Mouse (Mus musculus): ENCODE results near the gene Atp5g1. TPM values are rescaled to one million over a fixed set of nuclear protein-coding genes. Genes with fewer than 3 reads are reported as not detected.

Atp5g1 gene
- total RNA-seq, 2 experiments from 2014 or later, result 1,118 to 1,302 TPM

DNA sequence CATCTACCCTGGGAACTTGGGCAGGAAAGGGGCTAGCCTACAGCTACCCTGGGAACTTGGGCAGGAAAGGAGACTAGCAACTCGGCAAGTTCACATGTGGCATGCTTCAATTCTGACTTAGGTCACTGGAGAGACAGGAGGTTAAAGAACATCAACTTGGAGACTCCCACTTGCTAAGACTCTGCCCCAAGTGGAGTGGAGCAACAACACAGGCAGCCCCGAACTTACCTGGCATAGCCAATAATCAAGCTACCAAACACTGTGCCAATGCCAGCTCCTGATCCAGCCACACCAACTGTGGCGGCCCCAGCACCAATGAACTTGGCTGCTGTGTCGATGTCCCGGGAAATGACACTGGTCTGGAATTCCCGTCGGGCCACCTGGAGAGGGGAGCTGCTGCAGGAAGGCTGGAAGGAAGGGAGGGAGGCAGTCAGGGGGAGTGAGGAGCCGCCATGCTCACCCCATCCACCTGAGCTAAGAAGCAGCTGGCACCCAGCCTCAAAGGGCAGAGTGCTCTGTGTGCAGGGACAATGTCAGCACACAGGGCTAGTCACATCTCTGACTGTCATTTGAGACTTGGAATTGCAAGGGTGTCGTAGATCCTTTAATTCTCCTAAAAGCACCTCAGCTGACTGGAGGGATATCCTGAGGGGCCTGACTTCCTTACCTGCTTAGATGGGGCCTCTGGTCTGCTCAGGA, 2.0 kb downstream of the Atp5g1 start:
- no peak for DNase-seq

DNA sequence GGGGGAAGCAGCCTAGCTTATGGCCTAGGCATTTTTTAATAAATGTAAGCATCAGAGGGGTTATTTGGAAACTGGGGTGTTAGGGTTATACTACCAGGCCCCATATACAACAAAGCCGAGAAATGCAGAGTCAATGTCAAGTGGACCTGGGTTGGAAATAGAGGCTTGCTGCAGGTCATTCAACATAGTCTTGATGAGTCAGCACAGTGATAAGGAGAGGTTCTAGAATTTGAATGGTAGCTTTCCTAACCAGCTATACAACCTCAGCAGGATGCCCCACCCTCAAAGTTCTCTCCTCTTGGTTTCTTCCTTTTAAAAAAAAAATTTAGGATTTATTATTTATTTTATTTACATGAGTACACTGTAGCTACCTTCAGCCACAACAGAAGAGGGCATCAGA, 4.5 kb downstream of the Atp5g1 start:
- no peak for DNase-seq

DNA sequence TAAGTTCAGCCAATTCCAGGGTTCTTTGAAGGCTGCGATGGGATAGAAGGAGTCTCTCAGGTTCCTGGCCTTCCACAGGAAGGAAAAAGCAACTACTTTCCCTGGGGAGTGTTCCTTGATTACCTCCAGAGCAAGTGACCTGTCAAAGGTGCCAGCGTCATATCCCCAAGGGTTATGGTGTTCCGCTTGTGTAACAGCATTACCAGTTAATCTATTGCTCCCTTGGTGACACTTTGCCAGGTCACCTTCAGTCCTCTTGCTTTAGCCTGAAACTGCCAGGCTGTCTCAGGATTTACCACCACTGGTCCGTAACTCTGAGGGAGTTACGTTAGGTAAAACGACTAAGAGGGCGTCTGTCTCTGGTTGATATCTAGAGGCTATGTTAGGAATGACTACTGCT, 5.1 kb downstream of the Atp5g1 start:
- no peak for DNase-seq

DNA sequence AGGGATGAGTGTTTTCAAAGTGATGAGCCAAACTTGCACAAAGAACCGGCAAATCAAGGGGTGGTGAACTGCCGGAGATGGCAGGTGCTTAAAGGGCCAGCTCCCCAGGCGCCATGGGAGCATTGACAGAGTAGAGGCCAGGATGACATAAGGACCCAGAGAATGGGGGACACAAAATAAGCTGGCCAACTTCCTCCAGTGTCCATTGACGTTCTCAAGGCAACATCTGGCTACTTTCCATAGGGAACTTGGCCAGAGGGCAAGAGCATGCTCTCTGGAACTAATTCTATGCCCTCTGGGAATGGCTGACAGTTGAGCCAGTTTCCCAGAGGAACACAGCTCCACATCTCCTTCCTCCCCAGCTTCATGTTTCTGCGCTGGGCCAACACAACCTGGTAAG, 7.2 kb downstream of the Atp5g1 start:
- no peak for DNase-seq

DNA sequence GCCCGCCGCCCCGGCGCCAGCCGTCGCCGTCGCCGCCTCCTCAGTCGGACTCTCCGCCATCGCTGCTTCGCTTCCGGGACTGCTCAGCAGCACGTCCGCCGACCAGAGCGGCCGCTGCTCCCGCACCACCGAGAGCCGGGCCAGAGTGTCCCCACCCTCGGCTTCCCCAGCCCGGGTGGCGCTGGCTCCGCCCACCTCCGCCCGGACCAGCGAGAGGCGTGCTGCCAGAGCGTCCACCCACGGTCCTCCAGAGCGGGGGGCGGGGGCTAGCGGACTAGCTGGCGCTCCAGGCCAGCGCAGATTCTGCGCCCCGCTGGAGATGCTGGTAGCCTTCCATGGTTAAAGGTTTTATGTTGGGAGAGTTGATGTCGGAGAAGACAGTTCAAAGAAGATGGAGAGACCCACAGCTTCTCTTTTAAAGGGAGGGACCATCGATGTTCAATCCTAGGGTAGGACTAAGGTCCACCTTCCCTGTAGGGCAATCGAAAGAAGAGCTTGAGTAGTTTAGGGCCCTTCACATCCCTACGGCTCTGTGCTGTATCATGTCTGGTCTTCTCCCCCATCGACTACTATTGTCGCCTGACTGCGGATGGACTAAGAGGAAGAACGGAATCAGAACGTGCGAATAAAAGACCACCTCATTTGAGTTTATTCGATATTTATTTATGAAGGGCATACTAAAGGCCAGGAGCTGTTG, 10.1 kb downstream of the Atp5g1 start, which contains the start of gene Ube2z:
TSS of gene Ube2z (minus strand) at position 174 of the 697 bp plus-strand sequence.
- peak; percentile 99 for DNase-seq

DNA sequence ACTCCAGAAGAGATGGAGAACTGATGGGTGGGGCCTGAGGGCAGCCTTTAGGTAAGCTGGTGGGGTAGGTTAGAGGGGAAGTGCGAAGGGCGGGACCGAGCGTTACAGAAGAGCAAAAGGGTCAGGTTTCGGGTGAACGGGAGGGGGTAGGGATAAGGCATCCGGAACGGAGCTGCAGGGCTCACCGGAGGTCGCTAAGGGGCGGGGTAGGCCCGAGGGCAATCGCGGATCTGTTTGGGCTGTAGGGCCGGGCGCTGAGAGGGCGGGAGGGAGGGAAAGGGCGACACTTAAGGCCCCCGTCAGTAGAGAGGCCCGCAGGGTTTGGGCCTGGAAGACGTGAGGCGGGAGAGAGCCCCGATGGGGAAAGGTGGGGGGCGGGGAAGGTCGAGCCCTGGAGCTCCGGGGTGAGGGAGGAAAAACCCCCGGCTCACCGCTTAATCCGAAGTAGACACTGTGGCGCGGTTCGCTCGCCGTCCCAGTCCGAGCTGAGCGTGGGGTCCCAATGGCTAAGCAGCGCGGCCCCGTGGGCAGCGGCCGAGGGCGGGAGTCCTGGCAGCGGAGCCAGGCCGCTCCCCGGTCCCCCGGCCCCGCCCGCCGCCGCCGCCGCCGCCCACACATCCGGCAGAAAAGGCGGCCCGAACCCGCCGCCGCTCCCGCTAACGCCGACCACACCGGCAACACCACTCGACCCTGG, 10.8 kb downstream of the Atp5g1 start:
- no peak for DNase-seq

DNA sequence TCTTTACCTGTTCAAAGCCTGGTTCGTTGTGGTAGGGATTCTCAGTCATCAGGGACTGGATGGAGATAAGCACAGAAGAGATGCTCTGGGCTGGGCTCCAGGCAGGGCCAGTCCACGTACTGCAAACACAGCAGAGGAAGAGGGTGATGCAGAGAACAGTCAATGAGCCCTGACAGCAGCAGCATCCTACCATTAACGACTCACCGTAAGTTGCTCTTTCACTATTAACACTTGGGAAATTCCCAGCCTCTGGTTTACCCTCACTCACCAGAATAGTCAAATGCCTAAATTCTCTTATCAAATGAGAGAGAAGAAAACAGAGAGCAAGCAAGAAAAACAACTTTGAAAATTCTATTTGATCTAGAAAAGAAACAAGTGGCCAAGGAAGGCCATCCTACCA, 17.2 kb downstream of the Atp5g1 start:
- no peak for DNase-seq

DNA sequence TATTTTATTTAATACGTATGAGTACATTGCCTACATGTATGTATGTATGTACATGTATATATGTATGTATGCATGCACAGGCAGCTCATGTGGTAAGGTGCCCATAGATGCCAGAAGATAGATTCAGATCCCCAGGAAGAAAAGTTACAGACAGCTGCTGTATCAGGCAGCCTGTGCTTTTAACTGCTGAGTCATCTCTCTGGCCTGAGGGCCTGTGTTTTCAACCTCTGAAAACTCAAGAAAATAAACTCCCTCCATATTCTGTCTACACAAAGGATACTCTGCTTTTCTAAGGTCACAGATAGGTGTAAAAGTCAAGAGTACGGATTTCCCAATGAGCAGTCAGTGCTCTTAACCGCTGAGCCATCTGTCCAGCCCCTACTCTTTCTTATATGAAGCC, 24.6 kb downstream of the Atp5g1 start:
- DNase-seq, result no peak

DNA sequence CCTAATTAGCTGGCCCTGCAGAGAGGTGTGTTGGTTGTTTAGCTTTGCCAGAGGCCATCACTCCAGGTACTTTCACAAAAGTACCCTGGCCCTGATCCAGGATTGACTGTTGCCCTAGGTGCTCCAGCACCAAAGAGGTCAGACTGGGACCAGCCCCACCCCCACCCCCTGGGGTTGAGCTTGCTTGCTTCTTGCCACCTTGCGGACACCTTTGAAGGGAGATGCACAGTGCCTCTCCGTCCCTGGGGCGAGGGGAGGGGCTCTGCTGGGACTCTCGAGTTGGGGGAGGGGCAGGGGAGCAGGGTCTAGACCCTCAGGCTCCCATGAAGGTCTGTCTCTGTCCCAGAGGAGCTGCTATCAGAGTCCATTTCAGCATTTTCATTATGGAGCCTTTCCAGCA, 25.5 kb downstream of the Atp5g1 start:
- DNase-seq, result no peak

DNA sequence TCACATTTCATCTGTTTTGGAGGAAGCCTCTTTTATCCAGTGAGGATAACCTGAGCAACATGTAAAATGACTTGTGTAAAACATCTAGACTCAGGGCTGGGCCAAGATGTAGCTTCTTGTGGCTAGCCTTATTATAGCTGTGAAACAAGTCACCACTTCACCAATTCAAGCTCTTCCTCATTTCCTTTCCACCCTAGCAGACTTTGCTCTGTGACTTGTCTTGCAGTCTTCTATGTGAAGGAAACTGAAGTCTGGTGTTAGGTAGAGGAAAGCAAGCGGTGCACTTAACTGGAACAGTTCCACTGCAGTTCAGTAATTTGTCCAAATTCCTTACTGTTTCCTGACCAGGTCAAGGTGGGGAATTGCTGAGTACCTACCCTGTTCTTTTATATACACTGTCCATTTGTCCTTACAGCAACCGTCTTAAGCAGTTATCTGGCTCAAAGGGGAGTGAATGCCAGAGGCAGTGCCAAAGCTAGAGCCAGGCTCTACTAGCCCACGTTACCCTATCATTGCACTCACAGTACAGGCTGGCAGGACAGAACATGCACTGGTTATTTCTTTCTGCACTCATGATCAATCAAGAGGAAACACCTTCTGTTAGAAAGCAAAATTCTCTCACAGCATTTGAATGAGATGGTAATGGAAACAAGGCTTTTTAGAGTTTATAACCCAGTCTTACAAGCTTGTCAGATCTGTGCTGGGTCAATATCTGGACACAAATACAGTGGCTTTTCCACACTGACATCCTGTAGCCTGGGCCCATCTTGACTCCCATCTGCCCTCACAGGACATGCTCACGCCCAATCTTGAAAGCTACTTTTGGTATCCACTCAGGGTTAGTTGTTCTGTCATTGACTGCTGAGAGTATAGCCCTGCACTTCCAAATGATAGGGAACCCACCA, 27.7 kb downstream of the Atp5g1 start:
- no peak for DNase-seq

DNA sequence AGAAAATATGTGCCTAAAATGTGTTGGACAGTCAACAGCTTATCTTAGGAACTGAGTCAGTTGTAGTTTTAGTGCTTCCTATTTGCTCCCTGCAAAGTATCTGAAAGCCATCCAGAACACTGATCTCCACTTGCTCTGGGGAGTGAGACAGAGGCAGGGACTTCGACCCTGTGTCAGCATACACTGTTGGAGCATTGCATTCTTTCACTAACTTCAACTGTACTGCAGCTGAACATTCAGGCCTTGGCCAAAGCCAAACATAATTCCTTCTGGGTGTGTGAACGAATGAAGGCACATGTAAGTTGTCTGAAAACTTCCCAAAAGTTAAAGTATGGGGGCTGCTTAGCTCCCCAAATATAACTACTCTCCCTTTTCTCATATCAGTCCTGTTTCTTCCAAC, 28.7 kb downstream of the Atp5g1 start:
- DNase-seq, result no peak

DNA sequence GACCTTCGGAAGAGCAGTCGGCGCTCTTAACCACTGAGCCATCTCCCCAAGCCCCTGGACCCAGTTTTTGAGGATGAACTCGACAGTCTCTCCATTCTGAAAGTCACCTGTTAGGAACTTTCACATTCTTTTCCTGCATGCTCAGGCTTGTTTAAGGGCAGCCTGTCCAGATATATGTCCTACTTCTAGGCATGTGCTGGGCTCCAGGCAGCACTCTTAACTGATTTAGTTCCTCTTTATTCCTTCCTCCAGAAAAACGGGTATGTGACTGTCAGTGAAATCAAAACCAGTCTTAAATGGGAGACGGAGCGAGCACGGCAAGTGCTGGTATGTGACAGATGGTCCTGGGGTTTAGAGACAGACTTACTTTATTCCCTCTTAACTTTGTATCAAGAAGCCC, 29.4 kb downstream of the Atp5g1 start:
- DNase-seq, result no peak

DNA sequence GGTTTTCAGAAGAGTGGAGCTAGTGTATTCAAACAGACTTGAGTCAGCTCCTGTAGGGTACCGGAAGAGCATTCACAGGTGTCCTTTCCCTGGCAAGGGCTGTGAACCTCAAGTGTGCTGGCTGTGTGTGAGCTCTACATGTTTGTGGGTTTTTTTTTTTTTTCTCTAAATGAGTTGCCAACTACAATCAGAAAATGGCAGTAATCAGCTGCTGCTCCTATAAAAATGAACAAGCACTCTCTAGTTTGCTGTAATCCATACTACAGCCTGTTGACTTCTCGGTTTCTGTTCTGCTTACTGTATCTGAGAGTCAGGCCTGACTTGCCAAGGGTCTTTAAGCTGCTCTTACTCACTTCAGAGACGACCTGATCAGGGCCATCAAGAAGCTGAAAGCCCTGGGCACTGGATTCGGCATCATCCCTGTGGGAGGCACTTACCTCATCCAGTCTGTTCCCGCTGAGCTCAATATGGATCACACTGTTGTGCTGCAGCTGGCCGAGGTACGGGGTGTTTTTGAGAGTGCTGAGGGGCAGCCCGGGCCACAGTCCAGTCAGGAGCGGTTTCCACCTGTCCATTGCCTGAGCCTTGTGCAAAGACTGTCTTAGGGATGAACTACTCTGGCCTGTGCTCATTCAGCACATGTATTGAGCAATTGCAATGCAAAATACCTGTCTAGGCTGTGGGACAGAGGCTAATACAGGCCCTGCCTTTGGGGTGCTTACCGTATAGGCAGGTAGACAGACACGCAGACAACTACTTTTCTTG, 30.5 kb downstream of the Atp5g1 start:
- no peak for DNase-seq

DNA sequence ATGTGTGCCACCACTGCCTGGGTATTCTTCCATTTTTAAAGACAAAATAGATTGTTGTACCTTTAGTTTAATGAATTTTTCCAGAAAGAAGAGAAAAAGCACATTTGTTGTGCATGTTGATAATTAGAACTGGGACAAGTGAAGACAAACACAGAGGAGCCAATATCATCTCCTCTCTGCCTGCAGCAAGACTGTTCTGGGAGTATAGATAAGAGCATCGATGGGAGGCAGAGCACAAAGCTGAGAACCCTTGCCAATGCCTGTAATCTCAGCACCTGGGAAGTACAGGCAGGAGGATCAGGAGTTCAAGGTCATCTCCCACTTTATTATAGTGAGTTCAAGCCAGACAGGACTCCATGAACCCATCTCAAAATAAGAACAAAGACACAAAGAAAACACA, 36.9 kb downstream of the Atp5g1 start:
- no peak for DNase-seq

DNA sequence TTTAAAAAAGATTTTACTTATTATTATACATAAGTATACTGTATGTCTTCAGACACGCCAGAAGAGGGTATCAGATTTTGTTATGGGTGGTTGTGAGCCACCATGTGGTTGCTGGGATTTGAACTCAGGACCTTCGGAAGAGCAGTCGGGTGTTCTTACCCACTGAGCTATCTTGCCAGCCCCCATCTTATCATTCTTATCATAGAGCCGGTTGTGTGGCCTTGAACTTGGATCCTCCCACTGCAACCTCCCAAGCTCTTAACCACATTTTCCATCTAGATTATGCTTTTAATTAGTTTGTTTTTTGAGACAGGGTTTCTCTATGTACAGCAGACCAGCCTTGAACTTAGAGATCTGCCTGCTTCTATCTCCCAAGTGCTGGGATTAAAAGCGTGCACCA, 38.0 kb downstream of the Atp5g1 start:
- DNase-seq, result no peak

DNA sequence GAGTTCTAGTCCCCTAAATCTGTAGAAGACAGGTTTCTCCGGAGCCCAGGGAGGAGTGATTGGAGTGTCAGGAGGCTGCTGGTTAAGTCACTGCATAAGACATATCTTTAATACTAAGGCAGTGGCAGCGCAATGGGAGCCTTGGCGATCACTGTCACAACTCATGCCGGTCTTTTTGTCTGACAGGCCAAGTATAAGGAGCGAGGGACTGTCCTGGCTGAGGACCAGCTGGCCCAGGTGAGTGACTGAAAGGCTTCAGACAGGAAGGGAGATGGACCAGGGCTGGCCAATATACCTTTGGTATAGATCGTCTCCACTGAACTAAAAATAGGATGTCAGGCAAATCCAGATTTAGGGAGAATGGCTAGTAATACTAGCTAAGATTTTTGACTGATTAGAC, 40.3 kb downstream of the Atp5g1 start:
- DNase-seq, result peak; percentile 28

DNA sequence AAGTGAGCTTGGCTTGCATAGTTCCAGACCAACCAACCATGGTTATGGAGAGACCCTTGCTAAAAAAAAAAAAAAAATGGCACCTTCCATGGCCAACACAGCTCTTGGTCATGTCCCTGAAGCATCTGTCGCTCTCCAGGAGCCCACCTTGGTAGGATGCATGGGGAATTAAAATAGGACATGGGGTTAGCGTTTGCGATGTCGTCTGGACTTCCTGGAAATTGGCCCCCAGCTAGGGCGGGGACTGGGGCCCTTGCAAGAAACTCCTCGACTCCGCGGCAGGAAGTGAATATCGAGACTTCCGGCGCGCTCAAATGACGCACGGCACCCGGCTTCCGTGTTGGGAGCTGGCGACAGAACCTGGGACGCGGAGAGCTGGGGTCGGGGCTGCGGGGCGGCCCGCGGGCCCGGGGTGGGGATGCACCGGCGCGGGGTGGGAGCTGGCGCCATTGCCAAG, 40.8 kb downstream of the Atp5g1 start, which contains the start of gene Snf8:
TSS of gene Snf8 (plus strand) at position 290 of the 457 bp plus-strand sequence.
- peak; percentile 96 for DNase-seq

DNA sequence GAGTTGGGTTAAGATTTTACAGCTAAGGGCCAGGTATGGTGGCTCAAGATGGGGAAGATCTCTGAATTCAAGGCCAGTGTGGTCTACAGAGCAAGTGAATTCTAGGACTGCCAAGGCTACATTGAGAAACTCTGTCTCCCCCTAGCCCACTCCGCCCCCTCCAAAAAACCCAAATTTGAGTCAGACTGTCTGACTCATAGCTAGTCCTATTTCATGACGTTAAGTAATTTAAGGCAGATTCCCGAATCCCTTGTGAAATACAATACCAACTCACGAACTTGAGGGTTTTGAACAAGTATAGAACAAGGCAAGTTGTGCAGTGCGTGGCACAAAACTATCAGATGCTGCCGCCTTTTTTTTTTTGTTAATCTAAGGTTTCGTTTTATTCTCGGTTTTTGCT, 41.4 kb downstream of the Atp5g1 start:
- DNase-seq, result no peak

DNA sequence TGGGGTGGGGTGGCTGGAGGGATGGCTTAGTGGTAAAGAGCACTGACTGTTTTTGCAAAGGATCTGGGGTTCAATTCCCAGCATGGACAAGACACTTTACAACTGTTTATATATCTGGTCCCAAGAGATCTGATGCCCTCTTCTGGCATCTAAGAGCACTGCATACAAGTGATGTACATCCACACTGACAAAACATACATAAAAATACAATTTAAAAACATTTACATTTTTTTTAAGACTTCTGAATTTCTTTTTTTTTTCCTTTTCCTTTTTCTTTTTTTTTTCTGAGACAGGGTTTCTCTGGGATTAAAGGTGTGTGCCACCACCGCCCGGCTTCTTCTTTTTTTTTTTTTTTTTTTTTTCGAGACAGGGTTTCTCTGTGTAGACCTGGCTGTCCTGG, 42.2 kb downstream of the Atp5g1 start:
- DNase-seq, result no peak

DNA sequence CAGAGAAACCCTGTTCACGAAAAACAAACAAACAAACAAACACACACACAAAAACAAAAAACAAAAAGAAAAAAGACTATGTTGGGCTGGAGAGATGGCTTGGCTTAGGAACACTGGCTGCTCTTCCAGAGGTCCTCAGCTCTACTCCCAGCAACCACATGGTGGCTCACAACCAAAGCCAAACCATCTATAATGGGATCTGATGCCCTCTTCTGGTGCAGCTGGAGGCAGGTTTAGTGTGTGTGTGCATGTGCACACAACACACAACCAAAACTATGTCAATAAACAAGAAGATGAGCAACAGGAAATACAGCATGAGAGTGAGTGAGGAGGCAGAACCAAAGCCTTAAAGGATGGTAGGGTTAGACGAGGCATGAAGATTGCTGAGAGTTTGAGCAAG, 43.8 kb downstream of the Atp5g1 start:
- no peak for DNase-seq

DNA sequence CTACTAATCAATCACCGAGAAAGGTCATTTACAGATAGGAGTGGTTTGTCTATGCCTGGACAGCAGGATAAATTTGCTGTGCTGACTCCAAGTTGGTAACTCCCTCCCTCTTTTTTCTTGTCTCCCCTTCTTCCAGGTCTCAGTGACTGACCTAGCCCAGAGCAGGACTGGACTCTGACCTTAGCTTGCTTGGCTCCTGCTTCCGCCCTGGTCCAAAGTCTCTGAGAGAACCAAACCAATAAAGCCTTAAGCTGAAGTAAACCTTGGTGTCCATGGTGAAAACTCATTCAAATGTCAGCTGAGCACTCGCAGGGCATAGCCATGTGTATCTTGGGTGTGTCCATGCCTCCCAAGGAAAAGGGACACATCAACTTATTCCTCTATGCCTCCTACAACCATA, 44.9 kb downstream of the Atp5g1 start:
- no peak for DNase-seq
